Mouse (Mus musculus): ENCODE measurements at regions not wholly inside any gene's neighbourhood (a gene's known extent, or its start where the extent isn't known, plus 50 kb on each side); places are given as distances from the start of the nearest gene placed in this dataset.

GRCm38 (mm10) chr13:31207709-31208108 is 233.7 kb downstream of the Gm5447 start:
- Histone ChIP-seq H3K36me3 (ENCODE audit: control insufficient read depth, insufficient read depth) (no peaks in the 10 kb centered on the region), H3ac (ENCODE audit: control insufficient read depth, insufficient read length) (no peak overlapping the region), H3K4me2 (ENCODE audit: low read depth) (no peak overlapping the region), H3K27me3 (ENCODE audit: control insufficient read depth, insufficient read depth, insufficient read length) (no peaks in the 10 kb centered on the region), H3K4me3 (no peak overlapping the region), H3K79me2 (ENCODE audit: control insufficient read depth, insufficient read depth) (no peaks in the 10 kb centered on the region)
- TF ChIP-seq USF1 (IDR thresholded peaks at IDR 0.05; ENCODE audit: low read depth): no peak
- TF ChIP-seq CEBPB (IDR thresholded peaks at IDR 0.05; ENCODE audit: insufficient read depth, poor library complexity, severe bottlenecking): 0 out of 2 replicates have a peak, but pooled peaks have one; percentile 10

DNA sequence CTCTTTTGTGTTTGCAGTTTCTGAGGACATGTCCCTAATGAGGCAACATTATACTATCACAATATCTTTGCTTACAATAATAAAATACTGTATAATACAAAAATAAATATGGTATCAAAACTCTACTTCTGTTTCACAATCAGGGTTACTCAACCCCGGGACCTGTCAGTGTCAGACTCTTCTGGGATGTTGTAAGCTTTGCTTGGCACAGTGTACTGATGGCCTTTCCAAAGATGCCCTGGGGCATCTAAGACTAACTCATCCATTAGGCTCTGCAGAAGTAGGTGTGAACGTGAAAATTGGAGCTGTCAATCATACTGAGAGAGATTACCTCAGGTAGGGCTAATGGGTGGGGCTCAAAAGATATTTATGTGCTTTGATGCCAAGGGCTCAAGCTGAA is 249.0 kb downstream of the Gm5447 start:
- H3ac ChIP-seq (ENCODE audit: control insufficient read depth, insufficient read length): no peak overlapping the region
- no peaks in the 10 kb centered on the region for H3K79me2 ChIP-seq (ENCODE audit: control insufficient read depth, insufficient read depth)
- TF ChIP-seq MYOD1 (IDR thresholded peaks at IDR 0.05; ENCODE audit: control insufficient read depth in 1 of 3, insufficient read length in 2 of 3, low read depth in 2 of 3): no peak
- TF ChIP-seq POLR2AphosphoS2 (IDR thresholded peaks at IDR 0.05; ENCODE audit: insufficient read length, low read depth): no peak
- TF ChIP-seq REST (IDR thresholded peaks at IDR 0.05; ENCODE audit: insufficient read depth, insufficient read length): no peak
- TF ChIP-seq E2F4 (IDR thresholded peaks at IDR 0.05; ENCODE audit: insufficient read depth): no peak
- TF ChIP-seq SRF (IDR thresholded peaks at IDR 0.05; ENCODE audit: control insufficient read depth, insufficient read length, low read depth): no peak
- TF ChIP-seq POLR2A (IDR thresholded peaks at IDR 0.05; ENCODE audit: insufficient read length, low read depth): no peak
- TF ChIP-seq TCF3 (IDR thresholded peaks at IDR 0.05; ENCODE audit: insufficient read length, low read depth): no peak
- TF ChIP-seq TCF12 (IDR thresholded peaks at IDR 0.05; ENCODE audit: insufficient read depth, poor library complexity, severe bottlenecking): no peak
- no peak for TF ChIP-seq MAX (IDR thresholded peaks at IDR 0.05; ENCODE audit: low read depth)
- TF ChIP-seq USF1 (IDR thresholded peaks at IDR 0.05; ENCODE audit: low read depth): no peak
- TF ChIP-seq MYOG (IDR thresholded peaks at IDR 0.05; ENCODE audit: control insufficient read depth in 1 of 3, insufficient read depth in 1 of 3, insufficient read length in 2 of 3, low read depth in 2 of 3): no peak
- TF ChIP-seq CEBPB (IDR thresholded peaks at IDR 0.05; ENCODE audit: insufficient read depth, poor library complexity, severe bottlenecking): no peak
- H3K27me3 ChIP-seq (ENCODE audit: control insufficient read depth, insufficient read depth, insufficient read length): no peaks in the 10 kb centered on the region
- H3K4me3 ChIP-seq: no peak overlapping the region
- no peak overlapping the region for H3K4me2 ChIP-seq (ENCODE audit: low read depth)
- H3K36me3 ChIP-seq (ENCODE audit: control insufficient read depth, insufficient read depth): no peaks in the 10 kb centered on the region

- no peaks in the 10 kb centered on the region for H3K27me3 ChIP-seq (ENCODE audit: control insufficient read depth, insufficient read depth, insufficient read length)
- TF ChIP-seq MYOD1 (IDR thresholded peaks at IDR 0.05; ENCODE audit: control insufficient read depth in 1 of 3, insufficient read length in 2 of 3, low read depth in 2 of 3) (no peak), CEBPB (IDR thresholded peaks at IDR 0.05; ENCODE audit: insufficient read depth, poor library complexity, severe bottlenecking) (peak; percentile 61; the same call in 1 of the 2 replicates)
- H3K36me3 ChIP-seq (ENCODE audit: control insufficient read depth, insufficient read depth): no peaks in the 10 kb centered on the region
- H3ac ChIP-seq (ENCODE audit: control insufficient read depth, insufficient read length): no peak overlapping the region
- no peaks in the 10 kb centered on the region for H3K79me2 ChIP-seq (ENCODE audit: control insufficient read depth, insufficient read depth)
- no peak overlapping the region for H3K4me2 ChIP-seq (ENCODE audit: low read depth)
- no peak overlapping the region for H3K4me3 ChIP-seq
These were observed 266.5 kb downstream of the Gm5447 start for GRCm38 (mm10) chr13:31240546-31240945.

- no peak overlapping the region for H3ac ChIP-seq (ENCODE audit: control insufficient read depth, insufficient read length)
- no peak overlapping the region for H3K4me3 ChIP-seq
- H3K36me3 ChIP-seq (ENCODE audit: control insufficient read depth, insufficient read depth): no peaks in the 10 kb centered on the region
- H3K4me2 ChIP-seq (ENCODE audit: low read depth): no peak overlapping the region
- no peaks in the 10 kb centered on the region for H3K79me2 ChIP-seq (ENCODE audit: control insufficient read depth, insufficient read depth)
- TF ChIP-seq MYOG (IDR thresholded peaks at IDR 0.05; ENCODE audit: control insufficient read depth in 1 of 3, insufficient read depth in 1 of 3, insufficient read length in 2 of 3, low read depth in 2 of 3) (no peak), REST (IDR thresholded peaks at IDR 0.05; ENCODE audit: insufficient read depth, insufficient read length) (no peak)
- H3K27me3 ChIP-seq (ENCODE audit: control insufficient read depth, insufficient read depth, insufficient read length): no peaks in the 10 kb centered on the region
These were observed 275.0 kb downstream of the Gm5447 start for GRCm38 (mm10) chr13:31248996-31249395.

DNA sequence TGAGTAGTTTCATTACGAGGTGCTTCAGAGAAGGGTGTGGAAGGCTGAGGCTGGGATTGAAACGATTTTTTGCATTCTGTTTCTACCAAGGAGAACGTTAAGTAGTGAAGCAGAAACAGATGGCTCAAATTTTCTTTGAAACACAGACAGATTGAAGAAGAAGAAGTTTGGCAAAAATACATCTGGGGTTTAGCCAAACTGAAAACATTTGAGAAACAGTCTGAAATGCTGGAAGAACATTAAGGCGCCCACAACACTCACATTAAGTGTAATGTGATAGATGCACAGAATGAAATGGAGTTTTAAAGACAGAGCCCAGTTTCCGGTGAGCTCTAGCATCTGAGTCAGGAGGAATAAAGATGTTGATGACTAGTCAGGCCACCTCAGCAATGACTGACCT is 275.5 kb downstream of the Gm5447 start:
- TF ChIP-seq MYOG (IDR thresholded peaks at IDR 0.05; ENCODE audit: control insufficient read depth in 1 of 3, insufficient read depth in 1 of 3, insufficient read length in 2 of 3, low read depth in 2 of 3) (no peak), MYOD1 (IDR thresholded peaks at IDR 0.05; ENCODE audit: control insufficient read depth in 1 of 3, insufficient read length in 2 of 3, low read depth in 2 of 3) (no peak), TCF3 (IDR thresholded peaks at IDR 0.05; ENCODE audit: insufficient read length, low read depth) (no peak), CEBPB (IDR thresholded peaks at IDR 0.05; ENCODE audit: insufficient read depth, poor library complexity, severe bottlenecking) (no peak)
- Histone ChIP-seq H3K79me2 (ENCODE audit: control insufficient read depth, insufficient read depth) (no peaks in the 10 kb centered on the region), H3ac (ENCODE audit: control insufficient read depth, insufficient read length) (no peak overlapping the region)

GRCm38 (mm10) chr13:31254016-31254415 is 280.0 kb downstream of the Gm5447 start:
- no peaks in the 10 kb centered on the region for H3K36me3 ChIP-seq (ENCODE audit: control insufficient read depth, insufficient read depth)

More for the DNA sequence above, 275.5 kb downstream of the Gm5447 start:
- Histone ChIP-seq H3K4me3 (no peak overlapping the region), H3K36me3 (ENCODE audit: control insufficient read depth, insufficient read depth) (no peaks in the 10 kb centered on the region), H3K4me2 (ENCODE audit: low read depth) (no peak overlapping the region), H3K27me3 (ENCODE audit: control insufficient read depth, insufficient read depth, insufficient read length) (no peaks in the 10 kb centered on the region)

More at GRCm38 (mm10) chr13:31254016-31254415, 280.0 kb downstream of the Gm5447 start:
- H3ac ChIP-seq (ENCODE audit: control insufficient read depth, insufficient read length): no peak overlapping the region
- no peak overlapping the region for H3K4me2 ChIP-seq (ENCODE audit: low read depth)
- no peaks in the 10 kb centered on the region for H3K27me3 ChIP-seq (ENCODE audit: control insufficient read depth, insufficient read depth, insufficient read length)
- H3K4me3 ChIP-seq: no peak overlapping the region
- TF ChIP-seq MYOG (IDR thresholded peaks at IDR 0.05; ENCODE audit: control insufficient read depth in 1 of 3, insufficient read depth in 1 of 3, insufficient read length in 2 of 3, low read depth in 2 of 3) (no peak), TCF12 (IDR thresholded peaks at IDR 0.05; ENCODE audit: insufficient read depth, poor library complexity, severe bottlenecking) (no peak), E2F4 (IDR thresholded peaks at IDR 0.05; ENCODE audit: insufficient read depth) (no peak), REST (IDR thresholded peaks at IDR 0.05; ENCODE audit: insufficient read depth, insufficient read length) (no peak), MYOD1 (IDR thresholded peaks at IDR 0.05; ENCODE audit: control insufficient read depth in 1 of 3, insufficient read length in 2 of 3, low read depth in 2 of 3) (no peak), POLR2AphosphoS2 (IDR thresholded peaks at IDR 0.05; ENCODE audit: insufficient read length, low read depth) (no peak)
- no peaks in the 10 kb centered on the region for H3K79me2 ChIP-seq (ENCODE audit: control insufficient read depth, insufficient read depth)

All from myocyte (in vitro differentiated cells).